Mouse (Mus musculus) ES-Bruce4 (cell line): ENCODE results near the gene Fos.

Source experiments
- CTCF ChIP-seq: IDR thresholded peaks from one replicate; pipeline ENCODE4 v1.8.1; 2011; ENCODE audit warnings: low read depth, low read length
- EP300 ChIP-seq: IDR thresholded peaks from 2 replicates; pipeline ENCODE4 v1.6.1; 2011; ENCODE audit warnings: low read depth, low read length; ENCODE audit not compliant: insufficient read depth

- TF ChIP-seq CTCF = no peak
- TF ChIP-seq EP300 = no peak
These were observed 47.4 kb downstream of the Fos start for GRCm38 (mm10) chr12:85521101-85521500.
